In the genomic region with DNA sequence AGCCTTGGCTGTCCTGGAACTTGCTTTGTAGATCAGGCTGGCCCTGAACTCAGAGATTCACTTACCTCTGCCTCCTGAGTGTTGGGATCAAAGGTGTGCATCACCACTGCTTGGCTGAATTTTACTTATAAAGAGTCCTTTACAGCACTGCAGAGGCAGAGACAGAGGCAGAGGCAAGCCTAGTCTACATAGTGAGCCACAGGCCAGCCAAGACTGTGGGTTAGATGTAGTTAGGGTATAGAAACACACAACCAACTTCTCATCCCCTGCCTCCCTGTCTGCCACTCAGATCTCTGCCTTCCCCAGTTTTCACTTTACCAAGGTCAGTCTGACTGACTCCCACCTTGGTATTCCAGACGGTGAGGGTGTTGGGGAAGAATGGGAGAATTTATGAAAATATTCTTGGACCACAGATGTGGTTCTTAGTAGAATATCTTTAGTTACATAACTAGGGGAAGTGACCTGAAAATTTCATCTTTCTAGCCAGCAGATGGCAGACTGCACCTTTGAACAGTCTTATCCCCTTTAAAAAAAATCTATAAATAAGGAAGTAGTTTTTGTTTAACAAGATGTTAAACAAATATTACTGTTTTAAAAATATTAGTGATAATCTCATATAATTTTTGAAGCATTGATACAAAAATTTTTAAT, we compare ENCODE assay signal across 10 mouse cellular contexts.
DNase-seq lines count a peak whose midpoint lies in the region; ATAC-seq and TF ChIP-seq lines count a peak whose summit lies in the region.
"Had no signal": no experiment of that assay in that cellular context is flagged by ENCODE, and none has a peak within 500 bp of the region (broad histone marks: within the 10 kb centered on the region; RNA-seq: fewer than 3 reads in every experiment).

No protein-coding gene starts in this region.

- H3K4me3 ChIP-seq in forebrain, embryonic 14.5 days (ENCODE audit: low read depth, low read length): no peak overlapping the region
- H3K4me3 ChIP-seq in forebrain, embryonic 16.5 days (replicated peaks; ENCODE audit: low read length): no peak overlapping the region
- H3K4me3 ChIP-seq in liver, postnatal 0 days (ENCODE audit: low read depth, low read length): no peak overlapping the region
- H3K4me3 ChIP-seq in liver, embryonic 11.5 days (ENCODE audit: low read depth, low read length): no peak overlapping the region
- no peak overlapping the region for H3K4me3 ChIP-seq in forebrain, embryonic 13.5 days
- H3K4me3 ChIP-seq: heart, embryonic 15.5 days; megakaryocyte, embryonic 14.5 days had no signal

- TF ChIP-seq CTCF in liver, postnatal 0 days (IDR thresholded peaks at IDR 0.05; ENCODE audit: low read depth): peak; percentile 54

- ATAC-seq in forebrain, embryonic 14.5 days: no peak
- ATAC-seq in forebrain, embryonic 16.5 days: no peak
- ATAC-seq in liver, postnatal 0 days: no peak
- ATAC-seq in liver, embryonic 11.5 days (replicated peaks; ENCODE audit: low FRiP score): no peak
- peak; percentile 59 for ATAC-seq in activated CD4-positive, CD25-positive, alpha-beta regulatory T cell, adult 4 months
- no peak for ATAC-seq in forebrain, embryonic 13.5 days

- no peak overlapping the region for H3K9ac ChIP-seq in forebrain, embryonic 14.5 days (ENCODE audit: low read length)
- no peak overlapping the region for H3K9ac ChIP-seq in forebrain, embryonic 16.5 days (replicated peaks; ENCODE audit: low read depth, low read length)
- no peak overlapping the region for H3K9ac ChIP-seq in liver, postnatal 0 days (replicated peaks)
- no peak overlapping the region for H3K9ac ChIP-seq in liver, embryonic 11.5 days (ENCODE audit: low read depth, low read length)
- no peak overlapping the region for H3K9ac ChIP-seq in forebrain, embryonic 13.5 days
- H3K9ac ChIP-seq: heart, embryonic 15.5 days had no signal

- TF ChIP-seq EP300 in liver, postnatal 0 days (IDR thresholded peaks at IDR 0.05; ENCODE audit: low read depth): no peak

- no peaks in the 10 kb centered on the region for H3K9me3 ChIP-seq in forebrain, embryonic 14.5 days (replicated peaks; ENCODE audit: control insufficient read depth, low read length)
- no peaks in the 10 kb centered on the region for H3K9me3 ChIP-seq in forebrain, embryonic 16.5 days (ENCODE audit: control insufficient read depth, low read length)
- no peaks in the 10 kb centered on the region for H3K9me3 ChIP-seq in liver, postnatal 0 days (ENCODE audit: low read length)
- H3K9me3 ChIP-seq in liver, embryonic 11.5 days (ENCODE audit: control insufficient read depth, low read length): no peaks in the 10 kb centered on the region
- H3K9me3 ChIP-seq in forebrain, embryonic 13.5 days (replicated peaks): no peaks in the 10 kb centered on the region
- H3K9me3 ChIP-seq: heart, embryonic 15.5 days; megakaryocyte, embryonic 14.5 days had no signal

- peak; percentile 67 for DNase-seq in forebrain, embryonic 14.5 days (ENCODE audit: low spot score)
- no peak for DNase-seq in liver, postnatal 0 days
- DNase-seq in liver, embryonic 11.5 days (ENCODE audit: low spot score): no peak
- DNase-seq in induced T-regulatory cell, adult 2 months (ENCODE audit: low read depth): peak; percentile 67
- peak; percentile 77 for DNase-seq in splenic B cell, adult 2 months (ENCODE audit: low read depth, low spot score)

- 81% methylated on average over 1 of the region's 1 CpGs for WGBS in forebrain, embryonic 14.5 days
- 82% methylated on average over 1 of the region's 1 CpGs for WGBS in forebrain, embryonic 16.5 days
- WGBS in liver, postnatal 0 days (ENCODE audit: insufficient replicate concordance): 50% methylated on average over 1 of the region's 1 CpGs
- 69% methylated on average over 1 of the region's 1 CpGs for WGBS in liver, embryonic 11.5 days
- WGBS in forebrain, embryonic 13.5 days: 83% methylated on average over 1 of the region's 1 CpGs

- H3K36me3 ChIP-seq in forebrain, embryonic 14.5 days (ENCODE audit: control insufficient read depth, insufficient read depth, low read length): no peaks in the 10 kb centered on the region
- H3K36me3 ChIP-seq in forebrain, embryonic 16.5 days (ENCODE audit: control insufficient read depth, insufficient read depth): no peaks in the 10 kb centered on the region
- H3K36me3 ChIP-seq in liver, postnatal 0 days (replicated peaks; ENCODE audit: insufficient read depth, low read length): peaks cover 3% of the 10 kb centered on the region; the same call in 1 of the 2 replicates
- H3K36me3 ChIP-seq in liver, embryonic 11.5 days (ENCODE audit: control insufficient read depth, insufficient read depth, low read length): no peaks in the 10 kb centered on the region
- H3K36me3 ChIP-seq in splenic B cell, adult 2 months (ENCODE audit: control insufficient read depth, insufficient read depth, low read length, poor library complexity, severe bottlenecking): no peaks in the 10 kb centered on the region
- no peaks in the 10 kb centered on the region for H3K36me3 ChIP-seq in forebrain, embryonic 13.5 days (ENCODE audit: poor library complexity, severe bottlenecking)
- H3K36me3 ChIP-seq: heart, embryonic 15.5 days had no signal

- no peak overlapping the region for H3K4me2 ChIP-seq in forebrain, embryonic 14.5 days (ENCODE audit: low read length)
- no peak overlapping the region for H3K4me2 ChIP-seq in forebrain, embryonic 16.5 days (ENCODE audit: low read length)
- H3K4me2 ChIP-seq in liver, postnatal 0 days (ENCODE audit: low read depth, low read length): no peak overlapping the region
- no peak overlapping the region for H3K4me2 ChIP-seq in liver, embryonic 11.5 days
- no peak overlapping the region for H3K4me2 ChIP-seq in forebrain, embryonic 13.5 days
- H3K4me2 ChIP-seq: heart, embryonic 15.5 days had no signal

- H3K4me1 ChIP-seq in forebrain, embryonic 14.5 days (ENCODE audit: control insufficient read depth, insufficient read depth, low read length): no peaks in the 10 kb centered on the region
- H3K4me1 ChIP-seq in forebrain, embryonic 16.5 days (replicated peaks; ENCODE audit: control insufficient read depth, insufficient read depth, low read length): peaks cover 3% of the 10 kb centered on the region; the same call in 1 of the 2 replicates
- no peaks in the 10 kb centered on the region for H3K4me1 ChIP-seq in liver, postnatal 0 days (ENCODE audit: insufficient read depth)
- no peaks in the 10 kb centered on the region for H3K4me1 ChIP-seq in liver, embryonic 11.5 days (replicated peaks; ENCODE audit: control insufficient read depth, insufficient read depth, low read length)
- H3K4me1 ChIP-seq in forebrain, embryonic 13.5 days: peaks cover 9% of the 10 kb centered on the region; the same call in 1 of the 2 replicates

- no peaks in the 10 kb centered on the region for H3K27me3 ChIP-seq in forebrain, embryonic 14.5 days (replicated peaks; ENCODE audit: control insufficient read depth, insufficient read depth, low read length)
- H3K27me3 ChIP-seq in forebrain, embryonic 16.5 days (replicated peaks; ENCODE audit: control insufficient read depth, insufficient read depth, low read length): no peaks in the 10 kb centered on the region
- no peaks in the 10 kb centered on the region for H3K27me3 ChIP-seq in liver, postnatal 0 days (ENCODE audit: insufficient read depth, low read length)
- no peaks in the 10 kb centered on the region for H3K27me3 ChIP-seq in liver, embryonic 11.5 days (replicated peaks; ENCODE audit: control insufficient read depth, insufficient read depth, low read length)
- H3K27me3 ChIP-seq in splenic B cell, adult 2 months (ENCODE audit: control insufficient read depth, insufficient read depth, low read length, poor library complexity, severe bottlenecking): no peaks in the 10 kb centered on the region
- H3K27me3 ChIP-seq in forebrain, embryonic 13.5 days: no peaks in the 10 kb centered on the region
- H3K27me3 ChIP-seq: heart, embryonic 15.5 days; megakaryocyte, embryonic 14.5 days had no signal

- no peak overlapping the region for H3K27ac ChIP-seq in forebrain, embryonic 14.5 days (ENCODE audit: low read depth, low read length)
- no peak overlapping the region for H3K27ac ChIP-seq in forebrain, embryonic 16.5 days (ENCODE audit: low read length)
- no peak overlapping the region for H3K27ac ChIP-seq in liver, postnatal 0 days (ENCODE audit: low read depth)
- H3K27ac ChIP-seq in liver, embryonic 11.5 days (ENCODE audit: low read depth, low read length): no peak overlapping the region
- no peak overlapping the region for H3K27ac ChIP-seq in forebrain, embryonic 13.5 days
- H3K27ac ChIP-seq: heart, embryonic 15.5 days had no signal

Comparison
In these comparisons a context has a peak if more than half of its experiments do, and no peak if none do; other contexts are left out.
1. DNase-seq: peak in forebrain, embryonic 14.5 days (single experiment), induced T-regulatory cell, adult 2 months (single experiment) and splenic B cell, adult 2 months (single experiment); none in liver, postnatal 0 days (single experiment) and liver, embryonic 11.5 days (single experiment).